In genomic region chr15:78711935-78712334, GRCm38 (mm10) we compare ENCODE assay signal across 14 mouse cellular contexts. TPM values are rescaled to one million over a fixed set of nuclear protein-coding genes. Genes with fewer than 3 reads are reported as not detected.
DNase-seq lines count a peak whose midpoint lies in the region; ATAC-seq and TF ChIP-seq lines count a peak whose summit lies in the region.
"Had no signal": no experiment of that assay in that cellular context is flagged by ENCODE, and none has a peak within 500 bp of the region (broad histone marks: within the 10 kb centered on the region; RNA-seq: fewer than 3 reads in every experiment).

No protein-coding gene starts in this region.

- H3K9ac ChIP-seq in midbrain, embryonic 15.5 days, result 0 out of 2 replicates have a peak overlapping the region, but pooled peaks have one; percentile 21
- no peak overlapping the region for H3K9ac ChIP-seq in liver, embryonic 11.5 days (ENCODE audit: low read depth, low read length)
- no peak overlapping the region for H3K9ac ChIP-seq in stomach, postnatal 0 days (ENCODE audit: low read length)
- H3K9ac ChIP-seq: embryonic facial prominence, embryonic 15.5 days; heart, embryonic 12.5 days; liver, postnatal 0 days had no signal

- TF ChIP-seq EP300 in stomach, postnatal 0 days (optimal IDR thresholded peaks at IDR 0.05), result no peak

- no peak for ATAC-seq in midbrain, embryonic 15.5 days (replicated peaks)
- no peak for ATAC-seq in liver, embryonic 11.5 days (replicated peaks; ENCODE audit: low FRiP score)
- no peak for ATAC-seq in stomach, postnatal 0 days (ENCODE audit: low FRiP score, low TSS enrichment)
- ATAC-seq: liver, postnatal 0 days had no signal

- TF ChIP-seq CTCF in stomach, postnatal 0 days (IDR thresholded peaks at IDR 0.05; ENCODE audit: low read depth), result no peak

- peak; percentile 88 for DNase-seq in right cerebral cortex, adult 18-20 months
- DNase-seq in right cerebral cortex, postnatal 4 days, result no peak
- DNase-seq in layer of hippocampus, adult 8-10 months (ENCODE audit: low spot score in 2 of 2), result peak; percentile 75 to 76
- no peak for DNase-seq in urinary bladder, postnatal 36 days (ENCODE audit: low spot score in 2 of 2)
- DNase-seq in liver, embryonic 11.5 days (ENCODE audit: low spot score), result no peak
- no peak for DNase-seq in stomach, postnatal 0 days (ENCODE audit: low spot score)
- no peak for DNase-seq in testis, postnatal 14 days (ENCODE audit: low spot score)
- DNase-seq: cerebellum, adult 9-11 months; liver, postnatal 0 days; thymus, postnatal 14 days had no signal

- peaks cover 70% of the 10 kb centered on the region for H3K4me1 ChIP-seq in midbrain, embryonic 15.5 days
- H3K4me1 ChIP-seq in liver, embryonic 11.5 days (replicated peaks; ENCODE audit: control insufficient read depth, insufficient read depth, low read length), result 0 out of 2 replicates have a peak, but pooled peaks cover 5% of the 10 kb centered on the region
- H3K4me1 ChIP-seq in stomach, postnatal 0 days (replicated peaks; ENCODE audit: control insufficient read depth, insufficient read depth), result no peaks in the 10 kb centered on the region

- H3K4me2 ChIP-seq in midbrain, embryonic 15.5 days, result peak overlapping the region; percentile 68
- H3K4me2 ChIP-seq in liver, embryonic 11.5 days, result no peak overlapping the region
- no peak overlapping the region for H3K4me2 ChIP-seq in stomach, postnatal 0 days (replicated peaks; ENCODE audit: low read depth)

- H3K27ac ChIP-seq in midbrain, embryonic 15.5 days, result no peak overlapping the region
- H3K27ac ChIP-seq in liver, embryonic 11.5 days (ENCODE audit: low read depth, low read length), result no peak overlapping the region
- H3K27ac ChIP-seq in stomach, postnatal 0 days (replicated peaks), result no peak overlapping the region
- H3K27ac ChIP-seq: embryonic facial prominence, embryonic 15.5 days had no signal

- 0 out of 2 replicates have a peak overlapping the region, but pooled peaks have one; percentile 29 for H3K4me3 ChIP-seq in midbrain, embryonic 15.5 days
- no peak overlapping the region for H3K4me3 ChIP-seq in liver, embryonic 11.5 days (ENCODE audit: low read depth, low read length)
- no peak overlapping the region for H3K4me3 ChIP-seq in stomach, postnatal 0 days (ENCODE audit: low read depth, low read length)

- peaks cover 8% of the 10 kb centered on the region; the same call in 1 of the 2 replicates for H3K27me3 ChIP-seq in midbrain, embryonic 15.5 days (replicated peaks)
- peaks cover 74% of the 10 kb centered on the region for H3K27me3 ChIP-seq in liver, embryonic 11.5 days (replicated peaks; ENCODE audit: control insufficient read depth, insufficient read depth, low read length)
- no peaks in the 10 kb centered on the region; the same call in 1 of the 2 replicates for H3K27me3 ChIP-seq in stomach, postnatal 0 days (ENCODE audit: control insufficient read depth, insufficient read depth, low read length)

- H3K36me3 ChIP-seq in midbrain, embryonic 15.5 days (replicated peaks), result no peaks in the 10 kb centered on the region
- no peaks in the 10 kb centered on the region for H3K36me3 ChIP-seq in liver, embryonic 11.5 days (ENCODE audit: control insufficient read depth, insufficient read depth, low read length)
- H3K36me3 ChIP-seq in stomach, postnatal 0 days (ENCODE audit: control insufficient read depth, insufficient read depth, low read length), result no peaks in the 10 kb centered on the region
- H3K36me3 ChIP-seq: embryonic facial prominence, embryonic 15.5 days; heart, embryonic 12.5 days had no signal

- no peaks in the 10 kb centered on the region for H3K9me3 ChIP-seq in midbrain, embryonic 15.5 days
- H3K9me3 ChIP-seq in liver, embryonic 11.5 days (ENCODE audit: control insufficient read depth, low read length), result no peaks in the 10 kb centered on the region
- H3K9me3 ChIP-seq in stomach, postnatal 0 days (ENCODE audit: control insufficient read depth, low read length), result no peaks in the 10 kb centered on the region
- H3K9me3 ChIP-seq: embryonic facial prominence, embryonic 15.5 days; heart, embryonic 12.5 days had no signal

- WGBS in midbrain, embryonic 15.5 days, result 79% methylated on average over 7 of the region's 7 CpGs
- 68% methylated on average over 7 of the region's 7 CpGs for WGBS in liver, embryonic 11.5 days
- 70% methylated on average over 7 of the region's 7 CpGs for WGBS in stomach, postnatal 0 days

RNA-seq across cellular contexts. Expression of gene Elfn2, which starts 6.6 kb away (rescaled TPM):
- total RNA-seq in layer of hippocampus, adult 8-10 months (2022), result 100 to 1,000 TPM; 176 to 224 (median 201) TPM
- 10.1 and 11.1 TPM in 2 replicates for polyA plus RNA-seq in midbrain, embryonic 15.5 days (2015; fragmentation: Nextera tagmentation; extraction: Ambion mirVana)
- not detected in 2 replicates for polyA plus RNA-seq in liver, embryonic 11.5 days (2014; fragmentation: Nextera tagmentation; extraction: Ambion mirVana)
- polyA plus RNA-seq in stomach, postnatal 0 days (2015; fragmentation: Nextera tagmentation; extraction: Ambion mirVana), result 0.06 and 0.11 TPM in 2 replicates
- total RNA-seq: CH12.LX had no signal
- polyA plus RNA-seq: heart, embryonic 12.5 days; liver, postnatal 0 days had no signal

Comparison
In these comparisons a context has a peak if more than half of its experiments do, and no peak if none do; other contexts are left out.
1. DNase-seq: peak in right cerebral cortex, adult 18-20 months (single experiment) and layer of hippocampus, adult 8-10 months (2 of 2); none in right cerebral cortex, postnatal 4 days (single experiment), urinary bladder, postnatal 36 days (0 of 2), liver, embryonic 11.5 days (single experiment), stomach, postnatal 0 days (single experiment) and testis, postnatal 14 days (single experiment).
2. RNA of gene Elfn2, which starts 6.6 kb away (polyA plus RNA-seq): 10.1 to 11.1 TPM in midbrain, embryonic 15.5 days; 0.06 to 0.11 TPM in stomach, postnatal 0 days and not detected in liver, embryonic 11.5 days; every median in the first group is over 10 times any median in the second.